Mouse (Mus musculus): ENCODE data around the gene Csn1s2a. TPM values are rescaled to one million over a fixed set of nuclear protein-coding genes. Genes with fewer than 3 reads are reported as not detected.

Csn1s2a gene
- polyA plus RNA-seq (2012; rRNA removed; ENCODE audit: low replicate concordance): not detected in 2 replicates

DNA sequence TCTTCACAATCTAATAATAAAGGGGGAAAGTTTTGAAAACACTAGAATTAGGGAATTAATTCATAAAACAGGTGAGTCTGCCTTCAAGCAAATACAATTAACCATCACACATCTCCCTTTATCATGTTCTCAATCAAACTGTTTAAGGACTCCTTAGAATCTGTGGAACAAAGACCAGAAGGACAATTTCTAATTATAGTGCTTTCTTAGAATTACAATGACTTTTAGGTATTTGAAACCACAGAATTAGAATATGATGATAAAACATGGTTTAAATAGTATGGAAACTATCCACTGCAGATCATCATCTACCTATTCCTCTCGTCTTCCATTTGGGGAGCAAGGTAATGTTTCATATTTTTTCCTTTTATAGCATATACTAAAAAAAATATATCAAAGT is at the start of gene Csn1s2a:
TSS of gene Csn1s2a (plus strand) at position 301 of the 400 bp plus-strand sequence.

DNA sequence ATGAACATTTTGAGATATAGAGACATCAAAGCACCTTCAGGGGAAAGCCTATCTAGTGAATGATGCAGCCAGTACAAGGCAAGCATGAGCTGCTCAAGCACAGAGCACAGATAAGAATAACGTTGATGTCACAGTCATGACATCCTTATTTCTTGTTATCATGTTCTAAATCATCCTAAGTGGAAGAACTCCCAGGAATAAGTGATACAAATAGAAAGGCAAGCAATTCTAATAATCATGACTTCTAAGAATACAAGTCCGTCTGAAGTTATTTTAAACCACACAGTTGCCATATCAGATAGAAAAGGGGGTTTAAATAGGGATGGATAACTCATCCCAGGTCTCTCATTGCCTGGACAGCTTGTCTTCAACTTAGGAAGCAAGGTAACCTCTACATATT is 33.4 kb downstream of the Csn1s2a start, which contains the start of gene Csn1s2b:
TSS of gene Csn1s2b (plus strand) at position 301 of the 400 bp plus-strand sequence.

DNA sequence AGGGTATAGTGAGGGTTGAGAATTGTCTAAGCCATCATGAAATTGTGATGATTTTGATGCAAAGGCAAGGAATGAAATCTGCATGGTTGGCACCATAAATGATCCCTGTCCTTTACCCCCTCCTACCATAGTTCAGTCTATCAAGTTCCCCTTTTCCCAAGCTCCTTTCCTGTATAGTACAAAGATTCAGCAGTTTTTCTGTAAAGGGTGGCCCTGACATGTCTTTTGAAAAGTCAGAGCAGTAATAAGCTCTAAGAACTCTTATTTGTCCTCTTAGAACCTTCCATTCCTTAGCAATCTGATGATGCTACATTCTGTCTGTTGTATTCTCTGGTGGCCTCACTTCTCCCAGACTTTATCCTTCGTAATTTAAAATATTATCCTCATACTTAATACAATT is 51.0 kb downstream of the Csn1s2a start, which contains the start of gene Prr27:
TSS of gene Prr27 (plus strand) at position 301 of the 400 bp plus-strand sequence.

Other genes starting within 250 kb of the Csn1s2a start
- gene Sult1b1, start 236.4 kb upstream of the Csn1s2a start, polyA plus RNA-seq (2012; rRNA removed; ENCODE audit: low replicate concordance): 0.13 TPM in 1 of 2 replicates, not detected in the other
- 3.5 TPM in 1 of 2 replicates, not detected in the other for gene Sult1d1, start 205.5 kb upstream of the Csn1s2a start, polyA plus RNA-seq (2012; rRNA removed; ENCODE audit: low replicate concordance)
- gene Sult1e1, start 183.0 kb upstream of the Csn1s2a start, polyA plus RNA-seq (2012; rRNA removed; ENCODE audit: low replicate concordance): not detected in 2 replicates
- gene Csn1s1, start 108.4 kb upstream of the Csn1s2a start, polyA plus RNA-seq (2012; rRNA removed; ENCODE audit: low replicate concordance): not detected in 2 replicates
- not detected in 2 replicates for gene Csn2, start 74.9 kb upstream of the Csn1s2a start, polyA plus RNA-seq (2012; rRNA removed; ENCODE audit: low replicate concordance)
- not detected in 2 replicates for gene Csn1s2b, start 33.5 kb downstream of the Csn1s2a start, polyA plus RNA-seq (2012; rRNA removed; ENCODE audit: low replicate concordance)
- not detected in 2 replicates for gene Prr27, start 51.1 kb downstream of the Csn1s2a start, polyA plus RNA-seq (2012; rRNA removed; ENCODE audit: low replicate concordance)
- gene Odam, start 110.5 kb downstream of the Csn1s2a start, polyA plus RNA-seq (2012; rRNA removed; ENCODE audit: low replicate concordance): not detected in 2 replicates
- not detected in 2 replicates for gene Csn3, start 151.0 kb downstream of the Csn1s2a start, polyA plus RNA-seq (2012; rRNA removed; ENCODE audit: low replicate concordance)
- not detected in 2 replicates for gene 2310003L06Rik, start 194.9 kb downstream of the Csn1s2a start, polyA plus RNA-seq (2012; rRNA removed; ENCODE audit: low replicate concordance)
- not detected in 2 replicates for gene Gm28434, start 194.9 kb downstream of the Csn1s2a start, polyA plus RNA-seq (2012; rRNA removed; ENCODE audit: low replicate concordance)
- not detected in 2 replicates for gene Cabs1, start 204.9 kb downstream of the Csn1s2a start, polyA plus RNA-seq (2012; rRNA removed; ENCODE audit: low replicate concordance)
- gene Smr3a, start 228.0 kb downstream of the Csn1s2a start, polyA plus RNA-seq (2012; rRNA removed; ENCODE audit: low replicate concordance): not detected in 2 replicates

Measured in subcutaneous adipose tissue, adult 2 months (tissue).